Mouse (Mus musculus) c-Kit-positive CD71-negative TER-119-negative erythroid progenitor cells, embryonic 14.5 days (primary cell): Measurements from ENCODE around the gene Cx3cl1.

ENCODE experiments used
- DNase-seq: peaks from one replicate; pipeline ENCODE4 v3.0.0-alpha.2; 2013; ENCODE audit warnings: low read depth

Cx3cl1 gene

GRCm38 (mm10) chr8:94773700-94774171, 1.9 kb downstream of the Cx3cl1 start:
- no peak for DNase-seq

DNA sequence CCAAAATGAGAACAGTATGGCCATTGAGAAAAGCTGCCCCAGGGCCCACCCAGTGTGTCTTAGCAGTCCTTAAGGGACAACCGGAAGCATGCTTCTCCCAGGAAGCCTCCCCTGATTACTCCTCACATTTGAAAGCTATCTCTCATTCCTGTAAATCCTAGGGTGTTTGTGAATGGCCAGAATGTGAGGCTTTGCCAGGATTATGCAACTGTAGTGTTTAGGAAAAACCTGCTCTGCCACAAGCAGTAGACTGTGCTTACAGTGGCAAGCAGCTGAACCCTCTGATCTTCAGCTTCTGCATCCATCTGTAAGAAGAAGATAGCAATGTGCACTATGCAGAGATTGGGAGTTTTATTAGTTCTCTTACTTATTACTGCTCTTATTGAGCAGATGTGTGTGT, 2.8 kb downstream of the Cx3cl1 start:
- no peak for DNase-seq

- DNase-seq = no peak
These were observed 4.5 kb downstream of the Cx3cl1 start for GRCm38 (mm10) chr8:94776346-94776745.

DNA sequence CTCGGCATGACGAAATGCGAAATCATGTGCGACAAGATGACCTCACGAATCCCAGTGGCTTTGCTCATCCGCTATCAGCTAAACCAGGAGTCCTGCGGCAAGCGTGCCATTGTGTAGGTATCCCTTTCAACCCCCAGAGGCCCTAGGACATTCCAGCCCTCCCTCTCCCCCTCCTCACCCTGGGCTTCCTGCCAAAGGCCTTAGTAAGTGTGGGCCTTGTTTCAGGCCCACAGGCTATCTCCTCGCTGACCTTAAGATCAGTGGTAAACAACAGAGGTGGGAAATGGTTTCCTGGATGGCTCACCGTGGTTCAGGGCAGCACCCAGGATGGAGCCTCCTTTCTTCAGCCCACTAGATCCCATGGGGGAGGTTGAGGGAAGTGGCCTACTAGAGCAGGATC, 6.2 kb downstream of the Cx3cl1 start:
- no peak for DNase-seq

GRCm38 (mm10) chr8:94778473-94778872, 6.7 kb downstream of the Cx3cl1 start:
- no peak for DNase-seq

GRCm38 (mm10) chr8:94778895-94779533, 7.2 kb downstream of the Cx3cl1 start:
- no peak for DNase-seq

- DNase-seq = no peak
These were observed 7.9 kb downstream of the Cx3cl1 start for GRCm38 (mm10) chr8:94779534-94780294.

- no peak for DNase-seq
These were observed 8.8 kb downstream of the Cx3cl1 start for GRCm38 (mm10) chr8:94780491-94781154.

DNA sequence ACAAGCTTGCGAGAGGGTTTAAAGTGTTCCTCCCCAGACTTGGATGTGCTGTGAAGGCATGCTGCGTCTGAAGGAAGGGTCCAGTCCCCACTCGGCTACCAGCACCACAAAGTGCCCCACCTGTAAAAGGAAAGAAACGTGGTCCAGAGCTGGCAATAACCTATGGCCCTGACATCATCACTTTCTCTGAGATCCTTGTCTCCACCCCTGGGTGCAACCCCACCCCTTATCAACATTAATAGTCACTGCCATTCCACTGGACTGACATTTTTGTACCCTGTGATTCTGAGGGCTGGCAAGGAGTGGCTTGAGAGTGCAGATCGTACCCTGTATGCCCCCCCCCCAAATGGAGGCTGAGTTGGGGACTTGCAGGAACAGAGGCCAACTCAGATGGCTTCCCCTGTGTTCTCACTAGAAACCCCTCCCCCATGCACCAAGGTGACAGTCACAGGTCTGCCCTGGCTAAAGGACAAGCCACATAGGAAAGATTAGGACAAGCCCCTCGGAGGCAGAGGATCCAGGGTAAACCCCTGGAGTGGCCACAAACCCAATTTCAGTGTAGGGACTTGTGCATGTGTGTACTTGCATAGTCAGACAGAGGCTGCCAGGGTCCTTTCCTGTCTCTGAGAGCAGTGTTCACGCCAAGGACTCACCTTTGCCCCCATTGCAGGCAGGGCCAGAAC, 9.5 kb downstream of the Cx3cl1 start:
- no peak for DNase-seq

- DNase-seq = no peak
These were observed 10.0 kb downstream of the Cx3cl1 start for GRCm38 (mm10) chr8:94781838-94782235.

- no peak for DNase-seq
These were observed 12.1 kb downstream of the Cx3cl1 start for GRCm38 (mm10) chr8:94783890-94784289.

DNA sequence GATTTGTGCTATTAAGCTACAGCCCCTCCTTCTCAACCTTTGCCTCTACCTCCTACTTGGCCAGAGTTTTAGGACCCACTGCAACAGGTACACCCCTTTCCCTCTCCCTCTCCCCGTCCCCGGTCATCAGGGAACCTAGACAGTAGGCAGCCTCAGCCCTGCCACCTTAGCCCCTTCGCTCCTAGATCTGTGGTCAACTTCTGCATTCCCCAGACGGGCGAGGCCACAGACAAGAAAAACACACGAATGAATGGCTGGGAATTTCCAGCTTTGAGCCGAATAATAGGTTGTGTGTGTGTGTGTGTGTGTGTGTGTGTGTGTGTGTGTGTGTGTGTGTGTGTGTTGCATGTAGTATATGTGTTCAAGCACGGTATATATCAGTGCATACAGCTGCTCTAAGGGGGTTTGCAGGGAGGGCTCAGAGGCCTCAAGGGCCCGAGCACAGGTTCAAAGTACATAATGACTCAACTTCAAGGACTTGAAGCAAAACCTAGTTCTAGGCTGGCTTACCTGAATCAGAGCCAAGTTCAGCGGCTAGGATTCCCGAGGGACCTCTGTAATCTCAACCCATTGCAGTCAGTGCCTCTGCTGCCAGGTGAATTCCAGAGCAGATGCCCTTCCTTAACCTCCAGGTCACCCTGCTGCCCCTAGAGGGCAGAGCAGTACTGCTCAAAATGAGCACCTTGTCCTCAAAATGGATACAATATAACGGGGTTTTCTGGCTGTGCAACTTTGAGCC, 13.6 kb downstream of the Cx3cl1 start:
- no peak for DNase-seq

- DNase-seq = no peak
These were observed 14.3 kb downstream of the Cx3cl1 start for GRCm38 (mm10) chr8:94785995-94786595.

DNA sequence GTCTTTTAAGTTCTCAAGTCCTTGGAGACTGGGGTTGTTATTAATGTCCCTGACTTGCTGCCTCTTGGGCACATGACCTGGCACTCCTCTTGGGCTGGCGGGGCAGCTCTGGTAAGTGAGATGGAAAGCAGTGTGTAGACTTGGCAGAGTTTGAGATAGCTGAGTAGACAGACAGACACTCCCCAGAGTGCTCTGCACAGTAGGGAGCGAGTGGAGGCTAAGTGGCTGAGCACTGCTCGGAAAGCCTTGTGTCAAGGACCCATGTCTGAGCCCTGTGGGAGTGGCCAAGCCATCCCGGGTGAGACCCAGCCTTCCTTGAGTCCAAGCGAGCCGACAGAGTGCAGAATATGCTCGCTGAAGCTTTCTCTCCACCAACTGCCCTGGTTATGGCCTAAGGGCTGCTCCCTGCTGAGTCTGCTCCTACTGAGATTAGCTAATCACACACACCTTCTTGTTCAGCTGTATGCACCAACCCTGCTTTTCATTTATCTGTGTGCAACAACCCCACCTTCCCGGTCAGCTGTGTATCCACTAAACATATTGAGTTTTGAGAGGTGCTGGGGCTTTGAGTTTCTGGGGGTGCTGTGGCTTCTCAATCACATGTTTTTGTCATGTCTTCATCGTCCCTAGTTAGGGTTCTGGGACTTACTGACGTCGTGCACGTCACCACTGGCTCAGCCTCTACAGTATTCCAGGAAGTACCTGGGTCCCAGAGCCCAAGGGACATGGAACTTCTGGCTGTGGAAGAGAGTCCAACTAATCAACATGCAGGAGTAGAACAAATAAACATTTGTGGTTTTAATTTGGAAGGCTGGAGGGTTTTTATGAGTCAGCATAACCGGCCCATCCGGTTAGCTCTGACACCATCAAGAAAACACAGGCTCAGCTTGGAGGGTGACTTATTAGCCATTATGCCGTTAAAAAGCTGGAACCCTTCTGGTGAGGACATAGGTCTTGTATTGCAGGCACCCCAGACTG, 16.0 kb downstream of the Cx3cl1 start:
- DNase-seq = no peak

- DNase-seq = no peak
These were observed 17.6 kb downstream of the Cx3cl1 start for GRCm38 (mm10) chr8:94789256-94789955.

- DNase-seq = no peak
These were observed 22.6 kb downstream of the Cx3cl1 start for GRCm38 (mm10) chr8:94794368-94794767.

DNA sequence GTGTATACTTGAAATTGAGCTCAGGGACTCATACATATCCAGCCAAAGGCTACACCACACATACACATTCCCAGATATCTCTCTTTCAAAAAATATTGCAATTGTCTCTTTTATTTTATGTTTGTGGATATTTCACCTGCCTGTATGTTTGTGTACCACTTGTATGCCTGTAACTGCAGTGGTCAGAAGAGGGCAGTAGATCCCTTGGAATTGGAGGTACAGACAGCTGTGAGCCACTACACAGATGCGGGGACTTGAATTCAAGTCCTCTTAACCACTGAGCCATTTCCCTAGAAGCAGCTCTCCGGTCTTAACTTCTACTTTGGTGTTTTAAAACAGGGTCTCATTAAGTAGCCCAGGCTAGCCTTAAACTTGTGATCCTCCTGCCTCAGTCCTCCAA, 23.0 kb downstream of the Cx3cl1 start:
- DNase-seq = no peak

DNA sequence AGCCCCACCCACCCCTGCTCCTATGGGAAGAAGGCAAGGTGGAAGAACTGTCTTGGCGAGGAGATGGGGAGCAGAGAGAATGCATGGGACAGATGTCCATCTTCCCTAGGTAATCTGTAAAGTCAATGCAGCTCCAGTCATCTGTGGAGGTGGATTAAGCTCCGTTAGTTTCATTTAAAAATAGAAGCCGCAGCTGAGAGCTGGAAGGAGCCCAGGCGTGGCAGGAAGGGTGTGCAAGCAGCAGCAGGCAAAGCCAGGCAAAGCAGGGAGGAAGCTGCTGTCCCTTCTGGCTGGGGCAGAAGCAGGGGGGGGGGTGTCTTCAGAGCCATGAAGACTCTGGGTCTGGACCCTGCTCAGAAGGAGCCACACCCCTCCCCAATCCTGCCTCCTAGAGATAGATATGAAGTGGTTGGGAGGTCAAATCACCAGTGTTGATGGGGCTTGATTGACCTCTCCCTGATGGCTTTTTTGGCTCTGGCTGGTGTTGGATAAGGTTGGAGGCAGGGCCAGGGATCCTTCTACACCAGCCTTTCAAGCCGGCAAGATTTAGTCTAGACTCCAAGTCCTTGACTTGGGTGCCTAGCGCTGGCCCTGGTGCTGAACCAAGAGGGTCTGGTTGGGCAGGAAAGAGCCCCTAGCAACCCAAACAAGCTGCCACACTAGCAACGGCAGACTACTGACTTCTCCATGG, 28.6 kb downstream of the Cx3cl1 start:
- DNase-seq = peak; percentile 78
